Mouse (Mus musculus): ENCODE measurements at regions not wholly inside any gene's neighbourhood (a gene's known extent, or its start where the extent isn't known, plus 50 kb on each side); places are given as distances from the start of the nearest gene placed in this dataset.

- no peak for ATAC-seq (ENCODE audit: low FRiP score, low TSS enrichment)
- no peaks in the 10 kb centered on the region for H3K36me3 ChIP-seq (ENCODE audit: insufficient read depth, low read length)
- no peak overlapping the region for H3K9ac ChIP-seq (replicated peaks; ENCODE audit: low read length)
- H3K4me1 ChIP-seq (ENCODE audit: insufficient read depth, low read length), result peaks cover 15% of the 10 kb centered on the region
- H3K4me2 ChIP-seq (replicated peaks; ENCODE audit: low read depth, low read length), result no peak overlapping the region
- H3K27ac ChIP-seq (ENCODE audit: low read length), result no peak overlapping the region
- no peak overlapping the region for H3K4me3 ChIP-seq (ENCODE audit: low read length)
- H3K9me3 ChIP-seq (ENCODE audit: low read length), result no peaks in the 10 kb centered on the region
- 82% methylated on average over 2 of the region's 2 CpGs for WGBS
- H3K27me3 ChIP-seq (ENCODE audit: insufficient read depth, low read length), result no peaks in the 10 kb centered on the region
Observed at GRCm38 (mm10) chr6:127375144-127375529, 71.5 kb upstream of the Parp11 start.

GRCm38 (mm10) chr6:127375711-127376199, 70.9 kb upstream of the Parp11 start:
- 82% methylated on average over 8 of the region's 8 CpGs for WGBS
- Histone ChIP-seq H3K9me3 (ENCODE audit: low read length) (no peaks in the 10 kb centered on the region), H3K27me3 (ENCODE audit: insufficient read depth, low read length) (no peaks in the 10 kb centered on the region), H3K4me2 (replicated peaks; ENCODE audit: low read depth, low read length) (no peak overlapping the region), H3K9ac (replicated peaks; ENCODE audit: low read length) (no peak overlapping the region), H3K36me3 (ENCODE audit: insufficient read depth, low read length) (no peaks in the 10 kb centered on the region), H3K27ac (ENCODE audit: low read length) (no peak overlapping the region), H3K4me3 (ENCODE audit: low read length) (no peak overlapping the region), H3K4me1 (ENCODE audit: insufficient read depth, low read length) (peaks cover 15% of the 10 kb centered on the region)
- no peak for ATAC-seq (ENCODE audit: low FRiP score, low TSS enrichment)

- peaks cover 15% of the 10 kb centered on the region for H3K4me1 ChIP-seq (ENCODE audit: insufficient read depth, low read length)
- no peak for ATAC-seq (ENCODE audit: low FRiP score, low TSS enrichment)
- H3K4me2 ChIP-seq (replicated peaks; ENCODE audit: low read depth, low read length), result no peak overlapping the region
Observed at GRCm38 (mm10) chr6:127378701-127379100, 67.9 kb upstream of the Parp11 start.

GRCm38 (mm10) chr6:127379511-127379910, 67.1 kb upstream of the Parp11 start:
- Histone ChIP-seq H3K9ac (replicated peaks; ENCODE audit: low read length) (no peak overlapping the region), H3K36me3 (ENCODE audit: insufficient read depth, low read length) (no peaks in the 10 kb centered on the region), H3K4me2 (replicated peaks; ENCODE audit: low read depth, low read length) (no peak overlapping the region), H3K27ac (ENCODE audit: low read length) (no peak overlapping the region), H3K9me3 (ENCODE audit: low read length) (no peaks in the 10 kb centered on the region), H3K4me1 (ENCODE audit: insufficient read depth, low read length) (peaks cover 12% of the 10 kb centered on the region), H3K27me3 (ENCODE audit: insufficient read depth, low read length) (no peaks in the 10 kb centered on the region), H3K4me3 (ENCODE audit: low read length) (no peak overlapping the region)
- ATAC-seq (ENCODE audit: low FRiP score, low TSS enrichment), result no peak
- WGBS, result 5% methylated on average over 4 of the region's 4 CpGs

More at GRCm38 (mm10) chr6:127378701-127379100, 67.9 kb upstream of the Parp11 start:
- Histone ChIP-seq H3K9ac (replicated peaks; ENCODE audit: low read length) (no peak overlapping the region), H3K4me3 (ENCODE audit: low read length) (no peak overlapping the region), H3K27me3 (ENCODE audit: insufficient read depth, low read length) (no peaks in the 10 kb centered on the region), H3K36me3 (ENCODE audit: insufficient read depth, low read length) (no peaks in the 10 kb centered on the region), H3K27ac (ENCODE audit: low read length) (no peak overlapping the region), H3K9me3 (ENCODE audit: low read length) (no peaks in the 10 kb centered on the region)
- WGBS, result 98% methylated on average over 1 of the region's 1 CpGs

- Histone ChIP-seq H3K4me2 (replicated peaks; ENCODE audit: low read depth, low read length) (no peak overlapping the region), H3K9me3 (ENCODE audit: low read length) (no peaks in the 10 kb centered on the region), H3K4me1 (ENCODE audit: insufficient read depth, low read length) (no peaks in the 10 kb centered on the region), H3K4me3 (ENCODE audit: low read length) (no peak overlapping the region), H3K27ac (ENCODE audit: low read length) (no peak overlapping the region), H3K36me3 (ENCODE audit: insufficient read depth, low read length) (no peaks in the 10 kb centered on the region), H3K9ac (replicated peaks; ENCODE audit: low read length) (no peak overlapping the region), H3K27me3 (ENCODE audit: insufficient read depth, low read length) (no peaks in the 10 kb centered on the region)
- 91% methylated on average over 2 of the region's 2 CpGs for whole genome bisulfite sequencing
- ATAC-seq (ENCODE audit: low FRiP score, low TSS enrichment), result no peak
Observed at GRCm38 (mm10) chr6:127381148-127381888, 65.3 kb upstream of the Parp11 start.

- no peaks in the 10 kb centered on the region for H3K9me3 ChIP-seq (ENCODE audit: low read length)
- no peak overlapping the region for H3K27ac ChIP-seq (ENCODE audit: low read length)
- no peak overlapping the region for H3K9ac ChIP-seq (replicated peaks; ENCODE audit: low read length)
- no peak for ATAC-seq (ENCODE audit: low FRiP score, low TSS enrichment)
- H3K4me2 ChIP-seq (replicated peaks; ENCODE audit: low read depth, low read length), result no peak overlapping the region
- 94% methylated on average over 15 of the region's 15 CpGs for WGBS
- H3K4me3 ChIP-seq (ENCODE audit: low read length), result no peak overlapping the region
- no peaks in the 10 kb centered on the region for H3K36me3 ChIP-seq (ENCODE audit: insufficient read depth, low read length)
- peaks cover 5% of the 10 kb centered on the region; the same call in 1 of the 2 replicates for H3K4me1 ChIP-seq (ENCODE audit: insufficient read depth, low read length)
- H3K27me3 ChIP-seq (ENCODE audit: insufficient read depth, low read length), result no peaks in the 10 kb centered on the region
Observed at GRCm38 (mm10) chr6:127391258-127392011, 55.2 kb upstream of the Parp11 start.

GRCm38 (mm10) chr6:127392012-127392798, 54.4 kb upstream of the Parp11 start:
- H3K9me3 ChIP-seq (ENCODE audit: low read length), result no peaks in the 10 kb centered on the region
- peaks cover 5% of the 10 kb centered on the region; the same call in 1 of the 2 replicates for H3K4me1 ChIP-seq (ENCODE audit: insufficient read depth, low read length)
- H3K27ac ChIP-seq (ENCODE audit: low read length), result no peak overlapping the region
- 90% methylated on average over 12 of the region's 12 CpGs for WGBS
- no peak overlapping the region for H3K9ac ChIP-seq (replicated peaks; ENCODE audit: low read length)
- H3K36me3 ChIP-seq (ENCODE audit: insufficient read depth, low read length), result no peaks in the 10 kb centered on the region
- no peak for ATAC-seq (ENCODE audit: low FRiP score, low TSS enrichment)
- H3K27me3 ChIP-seq (ENCODE audit: insufficient read depth, low read length), result no peaks in the 10 kb centered on the region
- no peak overlapping the region for H3K4me3 ChIP-seq (ENCODE audit: low read length)
- no peak overlapping the region for H3K4me2 ChIP-seq (replicated peaks; ENCODE audit: low read depth, low read length)

- H3K36me3 ChIP-seq (ENCODE audit: insufficient read depth, low read length), result no peaks in the 10 kb centered on the region
- peaks cover 5% of the 10 kb centered on the region; the same call in 1 of the 2 replicates for H3K4me1 ChIP-seq (ENCODE audit: insufficient read depth, low read length)
- WGBS, result 85% methylated on average over 1 of the region's 1 CpGs
- ATAC-seq (ENCODE audit: low FRiP score, low TSS enrichment), result no peak
- H3K27me3 ChIP-seq (ENCODE audit: insufficient read depth, low read length), result no peaks in the 10 kb centered on the region
- H3K4me2 ChIP-seq (replicated peaks; ENCODE audit: low read depth, low read length), result no peak overlapping the region
- H3K9me3 ChIP-seq (ENCODE audit: low read length), result no peaks in the 10 kb centered on the region
- H3K4me3 ChIP-seq (ENCODE audit: low read length), result no peak overlapping the region
- no peak overlapping the region for H3K9ac ChIP-seq (replicated peaks; ENCODE audit: low read length)
- H3K27ac ChIP-seq (ENCODE audit: low read length), result no peak overlapping the region
Observed at GRCm38 (mm10) chr6:127392799-127393172, 53.9 kb upstream of the Parp11 start.

- H3K4me1 ChIP-seq (ENCODE audit: insufficient read depth, low read length), result peaks cover 5% of the 10 kb centered on the region; the same call in 1 of the 2 replicates
- 19% methylated on average over 9 of the region's 9 CpGs for WGBS
- no peak overlapping the region for H3K27ac ChIP-seq (ENCODE audit: low read length)
- H3K27me3 ChIP-seq (ENCODE audit: insufficient read depth, low read length), result no peaks in the 10 kb centered on the region
- no peaks in the 10 kb centered on the region for H3K9me3 ChIP-seq (ENCODE audit: low read length)
- H3K36me3 ChIP-seq (ENCODE audit: insufficient read depth, low read length), result no peaks in the 10 kb centered on the region
- no peak overlapping the region for H3K9ac ChIP-seq (replicated peaks; ENCODE audit: low read length)
- H3K4me3 ChIP-seq (ENCODE audit: low read length), result no peak overlapping the region
- H3K4me2 ChIP-seq (replicated peaks; ENCODE audit: low read depth, low read length), result no peak overlapping the region
- no peak for ATAC-seq (ENCODE audit: low FRiP score, low TSS enrichment)
Observed at GRCm38 (mm10) chr6:127393907-127394600, 52.6 kb upstream of the Parp11 start.
